Mouse (Mus musculus) lung, embryonic 14.5 days (tissue): ENCODE measurements around the gene Hist1h2bf. TPM values are rescaled to one million over a fixed set of nuclear protein-coding genes. Genes with fewer than 3 reads are reported as not detected.
"Not testable (repeated sequence)": the region's sequence is repeated elsewhere in the genome, so short reads cannot be mapped to it uniquely, and the experiment has no call there.

Experiments used
- ATAC-seq: fragments of 200-750 bp; cut with Nextera tagmentation; 2 replicates; pipeline ENCODE4 v1.8.0; 2017; ENCODE audit warnings: mild to moderate bottlenecking, moderate TSS enrichment, moderate library complexity; ENCODE audit not compliant: insufficient read depth
- DNase-seq: peaks from one replicate; pipeline ENCODE4 v3.0.0-alpha.2; 2015
- H3K27ac ChIP-seq: fragments of 300-500 bp; sonication (generic); 2 replicates; pipeline ENCODE4 v1.5.1; 2014; ENCODE audit warnings: low read depth, mild to moderate bottlenecking, moderate library complexity
- H3K27me3 ChIP-seq: fragments of 300-500 bp; sonication (generic); 2 replicates; pipeline ENCODE4 v1.6.1; 2014; ENCODE audit warnings: low read length, control low read depth; ENCODE audit not compliant: insufficient read depth
- H3K36me3 ChIP-seq: fragments of 300-500 bp; sonication (generic); 2 replicates; pipeline ENCODE4 v1.6.1; 2014; ENCODE audit warnings: control low read depth; ENCODE audit not compliant: insufficient read depth
- H3K4me1 ChIP-seq: fragments of 300-500 bp; sonication (generic); 2 replicates; pipeline ENCODE4 v1.6.1; 2014; ENCODE audit warnings: antibody characterized with exemption, control low read depth; ENCODE audit not compliant: insufficient read depth
- H3K4me2 ChIP-seq: fragments of 300-500 bp; sonication (generic); 2 replicates; pipeline ENCODE4 v1.6.1; 2014; ENCODE audit warnings: mild to moderate bottlenecking
- H3K4me3 ChIP-seq: fragments of 300-500 bp; sonication (generic); 2 replicates; pipeline ENCODE4 v1.5.1; 2014; ENCODE audit warnings: low read depth, low read length
- H3K9ac ChIP-seq: fragments of 300-500 bp; sonication (generic); 2 replicates; pipeline ENCODE4 v1.6.1; 2014
- H3K9me3 ChIP-seq: fragments of 300-500 bp; sonication (generic); 2 replicates; pipeline ENCODE4 v1.6.1; 2016; ENCODE audit warnings: low read depth, low read length, control low read depth
- CTCF ChIP-seq: IDR thresholded peaks from 2 replicates; pipeline ENCODE4 v1.5.1; 2016; ENCODE audit warnings: antibody characterized with exemption, low read depth
- WGBS: fragments of 180-500 bp; shearing (Covaris S2); extraction: QIAGEN DNeasy Blood & Tissue Kit; methylation state at CpG from one replicate; pipeline ENCODE4 v1.1.7; 2014; 5-methylcytosine and 5-hydroxymethylcytosine counted together
- polyA plus RNA-seq: library from polyadenylated mRNA; unstranded; fragments of >200 nt; fragmentation: Nextera tagmentation; extraction: Ambion mirVana; gene quantifications from 2 replicates; pipeline ENCODE4 v1.2.1, GENCODE M21; 2014

Hist1h2bf gene
- polyA plus RNA-seq, 1 experiment from 2014 or later: 12.2 TPM

DNA sequence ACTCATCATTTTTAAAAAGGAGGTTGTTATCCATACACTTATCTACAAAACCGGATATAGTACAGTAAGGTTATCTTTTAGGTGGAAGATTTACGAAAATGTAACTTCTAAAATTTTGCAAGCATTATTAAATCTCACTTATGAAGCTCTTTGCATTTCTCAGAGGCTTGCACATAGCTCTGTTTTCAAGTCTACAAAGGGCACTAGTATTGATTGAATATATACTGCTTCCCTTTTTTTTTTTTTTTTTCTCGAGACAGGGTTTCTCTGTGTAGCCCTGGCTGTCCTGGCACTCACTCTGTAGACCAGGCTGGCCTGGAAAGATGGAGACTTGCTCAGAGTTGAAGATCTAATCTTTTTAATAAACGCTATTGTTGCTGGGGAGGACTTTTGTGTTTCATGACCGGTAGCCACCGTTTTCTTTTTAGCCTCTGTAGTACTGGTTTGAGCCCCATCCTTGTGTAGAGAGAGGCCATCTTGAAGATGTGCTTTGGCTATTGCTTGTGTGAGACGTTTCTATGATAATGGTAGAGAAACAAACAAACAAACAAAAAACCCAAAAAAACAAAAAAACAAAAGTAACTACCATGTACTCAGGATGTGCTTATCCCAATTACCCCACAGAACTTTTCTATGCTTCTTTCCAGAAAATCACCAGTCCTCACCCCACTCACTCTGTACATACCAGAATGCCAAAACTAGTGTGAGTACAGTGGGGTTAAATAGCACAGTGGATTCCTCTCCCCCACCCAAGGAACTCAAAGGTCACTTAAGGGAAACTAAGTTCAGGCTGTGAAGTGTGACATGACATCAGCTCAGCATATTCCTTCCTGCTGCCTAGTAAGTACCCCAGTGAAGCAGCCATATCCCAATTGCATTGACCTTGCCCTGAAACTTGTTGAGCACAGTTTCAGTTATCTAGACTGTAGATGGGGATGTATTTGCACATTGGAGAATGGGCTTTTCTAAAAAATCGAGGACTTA, 21.8 kb downstream of the Hist1h2bf start:
- Histone ChIP-seq H3K9ac (peak overlapping the region; percentile 13), H3K27me3 (no peaks in the 10 kb centered on the region), H3K4me3 (peak overlapping the region; percentile 46; the same call in 1 of the 2 replicates), H3K27ac (peak overlapping the region; percentile 98), H3K4me2 (peak overlapping the region; percentile 76), H3K9me3 (no peaks in the 10 kb centered on the region), H3K4me1 (peaks cover 8% of the 10 kb centered on the region), H3K36me3 (no peaks in the 10 kb centered on the region)
- DNase-seq: no peak
- TF ChIP-seq CTCF: no peak
- ATAC-seq: no peak
- WGBS: 38% methylated on average over 8 of the region's 8 CpGs

DNA sequence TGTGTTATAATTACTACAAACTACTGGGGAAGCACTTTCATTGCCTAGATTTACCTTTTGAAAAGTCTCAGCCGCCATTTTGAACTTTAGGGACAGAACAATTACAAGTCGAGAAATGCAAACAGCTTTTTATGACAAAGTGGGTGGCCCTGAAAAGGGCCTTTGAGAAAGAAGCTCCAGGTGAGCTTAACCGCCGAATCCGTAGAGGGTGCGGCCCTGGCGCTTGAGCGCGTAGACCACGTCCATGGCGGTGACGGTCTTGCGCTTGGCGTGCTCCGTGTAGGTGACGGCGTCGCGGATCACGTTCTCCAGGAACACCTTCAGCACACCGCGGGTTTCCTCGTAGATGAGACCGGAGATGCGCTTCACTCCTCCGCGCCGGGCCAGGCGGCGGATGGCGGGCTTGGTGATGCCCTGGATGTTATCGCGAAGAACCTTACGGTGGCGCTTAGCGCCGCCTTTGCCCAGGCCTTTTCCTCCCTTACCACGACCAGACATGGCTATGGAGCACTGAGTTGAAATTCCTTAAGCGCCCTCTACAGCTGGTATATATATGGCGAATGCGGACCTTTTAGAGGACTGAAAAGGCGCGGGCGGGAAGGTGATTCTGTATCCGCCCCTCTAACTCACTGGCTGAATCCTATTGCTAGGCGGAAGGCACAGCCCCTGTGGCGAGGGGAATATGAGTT, 22.7 kb downstream of the Hist1h2bf start, which contains the start of gene Hist1h4f:
Hist1h4f (minus strand) TSS at position 503 of the 689 bp plus-strand sequence.
- not testable (repeated sequence) for H3K27me3 ChIP-seq, H3K4me1 ChIP-seq, H3K36me3 ChIP-seq, H3K9me3 ChIP-seq
- Histone ChIP-seq H3K27ac (peak within 1 kb of the TSS; percentile 98), H3K9ac (peak within 1 kb of the TSS; percentile 72), H3K4me3 (peak within 1 kb of the TSS; percentile 46), H3K4me2 (peak within 1 kb of the TSS; percentile 76)
- DNase-seq (peak; percentile 98), ATAC-seq (peak; percentile 82)
- under 1% methylated on average over 47 of the region's 47 CpGs for WGBS

DNA sequence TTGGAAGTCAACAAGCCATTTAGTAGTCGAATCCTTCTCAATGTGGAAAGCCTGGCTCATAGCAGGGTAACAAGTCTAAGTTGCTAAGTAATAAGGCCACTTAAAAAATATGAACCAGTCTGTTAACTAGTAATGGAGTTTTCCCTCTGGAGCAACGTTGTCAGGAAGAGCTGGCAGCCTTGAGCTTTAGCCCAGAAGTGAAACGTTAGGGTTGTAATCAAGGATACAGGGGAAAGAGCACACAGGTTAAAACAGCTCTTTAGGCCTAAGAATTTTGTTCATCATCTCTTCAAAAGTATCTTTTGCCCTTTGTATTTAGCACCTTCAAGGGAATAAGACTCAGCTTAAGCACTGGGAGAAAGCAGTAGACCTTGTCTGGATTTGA, 23.2 kb downstream of the Hist1h2bf start:
- DNase-seq (peak; percentile 68), ATAC-seq (no peak)
- Histone ChIP-seq H3K4me3 (peak overlapping the region; percentile 46), H3K4me2 (peak overlapping the region; percentile 76), H3K4me1 (peaks cover 4% of the 10 kb centered on the region; the same call in 1 of the 2 replicates), H3K9ac (peak overlapping the region; percentile 72), H3K27me3 (no peaks in the 10 kb centered on the region), H3K27ac (peak overlapping the region; percentile 98), H3K9me3 (no peaks in the 10 kb centered on the region), H3K36me3 (no peaks in the 10 kb centered on the region)
- 2% methylated on average over 3 of the region's 3 CpGs for WGBS
- no peak for TF ChIP-seq CTCF

- Histone ChIP-seq H3K9ac (no peak overlapping the region), H3K27me3 (no peaks in the 10 kb centered on the region), H3K4me1 (no peaks in the 10 kb centered on the region; the same call in 1 of the 2 replicates), H3K4me3 (peak overlapping the region; percentile 6; the same call in 1 of the 2 replicates), H3K36me3 (no peaks in the 10 kb centered on the region), H3K4me2 (peak overlapping the region; percentile 48; the same call in 1 of the 2 replicates), H3K27ac (peak overlapping the region; percentile 67; the same call in 1 of the 2 replicates), H3K9me3 (no peaks in the 10 kb centered on the region)
- DNase-seq (no peak), ATAC-seq (no peak)
- TF ChIP-seq CTCF: no peak
- WGBS: 56% methylated on average over 5 of the region's 5 CpGs
Observed at GRCm38 (mm10) chr13:23546694-23547093, 27.3 kb downstream of the Hist1h2bf start.

DNA sequence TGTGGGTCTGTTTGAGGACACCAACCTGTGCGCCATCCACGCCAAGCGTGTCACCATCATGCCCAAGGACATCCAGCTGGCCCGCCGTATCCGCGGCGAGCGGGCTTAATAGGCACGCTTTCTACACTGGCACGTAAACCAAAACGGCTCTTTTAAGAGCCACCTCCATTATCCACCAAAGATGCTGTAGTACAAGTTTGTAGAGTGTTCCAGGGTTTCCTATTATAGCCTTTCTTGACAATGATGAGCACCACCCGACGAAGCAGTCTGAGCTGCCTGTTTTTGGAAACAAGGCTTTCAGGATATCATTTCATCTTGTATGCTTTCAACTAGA, 29.2 kb downstream of the Hist1h2bf start:
- not testable (repeated sequence) for H3K27me3 ChIP-seq, H3K4me1 ChIP-seq, H3K9me3 ChIP-seq, H3K36me3 ChIP-seq, DNase-seq
- ATAC-seq: peak; percentile 0; the same call in 1 of the 2 replicates
- Histone ChIP-seq H3K27ac (peak overlapping the region; percentile 96; the same call in 1 of the 2 replicates), H3K4me3 (peak overlapping the region; percentile 36), H3K9ac (peak overlapping the region; percentile 62), H3K4me2 (peak overlapping the region; percentile 86)
- 0% methylated on average over 11 of the region's 14 CpGs for WGBS

DNA sequence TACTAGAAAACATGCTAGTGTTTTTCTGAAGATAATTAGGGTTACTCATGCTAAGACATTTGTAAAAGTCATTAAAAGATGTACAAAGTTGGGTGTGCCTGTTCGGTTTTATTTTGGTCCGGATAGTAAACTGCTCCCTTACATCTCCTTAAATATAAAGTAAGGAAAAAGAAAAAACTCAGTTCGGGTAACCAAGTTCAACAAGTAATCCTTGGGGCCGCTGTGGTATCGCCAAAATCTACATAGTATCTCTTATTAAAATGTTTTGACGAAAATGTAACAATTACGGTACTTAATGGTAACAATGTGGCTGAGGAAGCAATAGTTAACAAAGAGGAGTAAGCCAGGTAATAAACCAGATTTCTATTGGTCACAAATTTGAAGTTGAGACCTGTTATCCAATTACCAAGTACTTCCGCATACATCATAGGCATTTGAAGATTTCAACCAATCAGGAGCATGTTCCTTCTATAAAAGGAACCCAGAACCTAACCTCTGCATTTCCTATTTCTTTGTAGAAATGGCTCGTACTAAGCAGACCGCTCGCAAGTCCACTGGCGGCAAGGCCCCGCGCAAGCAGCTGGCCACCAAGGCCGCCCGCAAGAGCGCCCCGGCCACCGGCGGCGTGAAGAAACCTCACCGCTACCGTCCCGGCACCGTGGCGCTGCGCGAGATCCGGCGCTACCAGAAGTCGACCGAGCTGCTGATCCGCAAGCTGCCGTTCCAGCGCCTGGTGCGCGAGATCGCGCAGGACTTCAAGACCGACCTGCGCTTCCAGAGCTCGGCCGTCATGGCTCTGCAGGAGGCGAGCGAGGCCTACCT, 29.8 kb downstream of the Hist1h2bf start, which contains the start of gene Hist1h3f:
Hist1h3f (plus strand) TSS at position 88 of the 822 bp plus-strand sequence.
- peak within 1 kb of the TSS; percentile 44 for H3K4me3 ChIP-seq
- no peak for TF ChIP-seq CTCF
- H3K27me3 ChIP-seq: no peaks in the 10 kb centered on the region
- ATAC-seq: peak; percentile 91
- H3K9me3 ChIP-seq: no peaks in the 10 kb centered on the region
- H3K4me2 ChIP-seq: peak within 1 kb of the TSS; percentile 86
- no peaks in the 10 kb centered on the region for H3K4me1 ChIP-seq
- no peaks in the 10 kb centered on the region for H3K36me3 ChIP-seq
- WGBS: under 1% methylated on average over 30 of the region's 45 CpGs
- H3K9ac ChIP-seq: peak within 1 kb of the TSS; percentile 66
- DNase-seq: peak; percentile 97
- peak within 1 kb of the TSS; percentile 96 for H3K27ac ChIP-seq

DNA sequence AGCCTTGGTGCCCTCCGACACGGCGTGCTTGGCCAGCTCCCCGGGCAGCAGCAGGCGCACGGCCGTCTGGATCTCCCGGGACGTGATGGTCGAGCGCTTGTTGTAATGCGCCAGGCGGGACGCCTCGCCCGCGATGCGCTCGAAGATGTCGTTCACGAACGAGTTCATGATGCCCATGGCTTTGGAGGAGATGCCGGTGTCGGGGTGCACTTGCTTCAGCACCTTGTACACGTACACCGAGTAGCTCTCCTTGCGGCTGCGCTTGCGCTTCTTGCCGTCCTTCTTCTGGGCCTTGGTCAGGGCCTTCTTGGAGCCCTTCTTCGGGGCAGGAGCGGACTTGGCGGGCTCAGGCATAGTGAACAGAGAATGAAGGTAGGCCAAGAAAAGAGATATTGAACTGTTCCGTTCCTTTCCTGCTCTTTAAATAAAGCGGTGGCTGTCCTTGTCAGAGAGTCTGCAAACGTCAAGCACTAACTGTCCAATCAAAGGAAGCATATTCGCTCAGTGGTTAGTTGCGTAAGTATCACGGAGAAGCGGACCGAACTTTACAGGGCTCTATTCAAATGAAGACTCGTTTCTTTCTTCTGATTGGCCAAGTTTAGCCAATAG, 30.9 kb downstream of the Hist1h2bf start, which contains the start of gene Hist1h2bh:
Hist1h2bh (minus strand) TSS at position 394 of the 609 bp plus-strand sequence.
- peak within 1 kb of the TSS; percentile 66 for H3K9ac ChIP-seq
- H3K27ac ChIP-seq: peak within 1 kb of the TSS; percentile 96
- peak within 1 kb of the TSS; percentile 44 for H3K4me3 ChIP-seq
- not testable (repeated sequence) for H3K36me3 ChIP-seq, H3K9me3 ChIP-seq, H3K27me3 ChIP-seq, H3K4me1 ChIP-seq
- peak within 1 kb of the TSS; percentile 86 for H3K4me2 ChIP-seq
- WGBS: 0% methylated on average over 27 of the region's 42 CpGs
- DNase-seq (peak; percentile 96), ATAC-seq (peak; percentile 95)

GRCm38 (mm10) chr13:23542225-23542980, 31.6 kb downstream of the Hist1h2bf start:
- peak overlapping the region; percentile 91 for H3K27ac ChIP-seq
- WGBS: 4% methylated on average over 3 of the region's 3 CpGs
- DNase-seq, H3K27me3 ChIP-seq, ATAC-seq, H3K36me3 ChIP-seq, H3K4me1 ChIP-seq, H3K9me3 ChIP-seq: not testable (repeated sequence)
- H3K4me2 ChIP-seq: peak overlapping the region; percentile 86
- H3K9ac ChIP-seq: peak overlapping the region; percentile 66
- H3K4me3 ChIP-seq: peak overlapping the region; percentile 44
